Mouse (Mus musculus) left cerebral cortex, postnatal 25 days (tissue): ENCODE measurements around the gene Sema5a. TPM values are rescaled to one million over a fixed set of nuclear protein-coding genes. Genes with fewer than 3 reads are reported as not detected.

ENCODE experiments used
- DNase-seq, 2 experiments: peaks; one replicate each; pipeline ENCODE4 v3.0.0; 2022; ENCODE audit warnings: low spot score in 2 of 2, mixed read lengths in 1 of 2
- intact Hi-C: fragments of 180-260 bp; cut with DNase I; formaldehyde crosslinking; loops from one replicate; pipeline ENCODE4 v1.15.1; 2025
- total RNA-seq, 2 experiments: library from RNA; stranded (reverse); gene quantifications; 2 replicates each; pipeline ENCODE4 v1.2.3; 2021

Gene Sema5a
- total RNA-seq, 2 experiments from 2014 or later: 22.7 to 28.7 TPM

GRCm38 (mm10) chr15:32574327-32574726 is 329.7 kb downstream of the Sema5a start:
- no peak for DNase-seq
- intact Hi-C loops: no loop called here

- no peak for DNase-seq
- intact Hi-C loops: no loop called here
These were observed 330.6 kb downstream of the Sema5a start for GRCm38 (mm10) chr15:32575212-32575611.

- DNase-seq: no peak
- intact Hi-C loops: no loop called here
These were observed 334.7 kb downstream of the Sema5a start for GRCm38 (mm10) chr15:32579351-32579750.

- intact Hi-C loops: no loop called here
- no peak for DNase-seq
These were observed 346.0 kb downstream of the Sema5a start for GRCm38 (mm10) chr15:32590641-32591040.

DNA sequence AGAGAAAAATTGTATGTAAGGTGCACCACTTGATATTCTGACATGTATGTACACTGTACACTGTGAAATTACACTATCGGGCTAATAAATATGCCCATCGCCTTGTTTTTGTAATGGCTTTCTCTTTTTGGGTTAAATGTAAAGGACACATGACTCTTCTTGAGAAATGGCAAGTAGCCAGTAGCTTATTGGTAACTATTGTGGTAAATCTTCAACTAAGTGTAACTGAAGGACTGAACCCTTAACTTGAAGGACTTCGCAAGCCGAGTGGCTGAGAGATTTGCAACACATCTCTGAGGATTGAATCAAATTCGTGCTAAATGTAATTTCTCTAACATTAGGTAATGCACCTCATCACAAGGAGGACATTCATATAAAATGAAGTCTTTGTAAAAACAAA is 349.1 kb downstream of the Sema5a start:
- no peak for DNase-seq
- intact Hi-C loops: no loop called here

DNA sequence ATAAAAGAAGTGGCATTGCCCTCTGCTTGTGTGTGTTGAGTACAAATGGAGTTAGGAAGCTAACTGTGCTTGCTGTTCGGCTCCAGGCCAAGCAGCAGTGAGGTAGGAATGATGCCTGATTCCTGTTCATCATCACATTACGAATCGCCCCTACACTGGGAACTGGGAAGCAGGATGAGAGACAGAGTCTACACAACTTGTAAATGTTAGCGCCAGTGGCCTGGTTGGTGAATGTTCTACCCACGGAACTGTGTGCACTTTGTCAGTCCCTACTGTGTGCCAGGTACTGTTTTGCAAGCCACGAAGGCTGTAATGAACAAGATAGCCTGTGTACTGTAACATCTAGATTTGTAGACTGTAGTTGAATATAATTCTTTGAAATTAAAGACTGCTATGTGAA is 352.0 kb downstream of the Sema5a start:
- intact Hi-C loops: no loop called here

GRCm38 (mm10) chr15:32597189-32597588 is 352.6 kb downstream of the Sema5a start:
- peak in 1 of 2 experiments; percentile 8 for DNase-seq
- intact Hi-C loops: no loop called here

More for the DNA sequence above, 352.0 kb downstream of the Sema5a start:
- DNase-seq: no peak

GRCm38 (mm10) chr15:32607236-32607635 is 362.6 kb downstream of the Sema5a start:
- intact Hi-C loops: no loop called here
- DNase-seq: no peak

GRCm38 (mm10) chr15:32610776-32611175 is 366.2 kb downstream of the Sema5a start:
- DNase-seq: peak in 1 of 2 experiments; percentile 12
- intact Hi-C loops: no loop called here

GRCm38 (mm10) chr15:32611201-32611600 is 366.6 kb downstream of the Sema5a start:
- intact Hi-C loops: no loop called here
- no peak for DNase-seq

DNA sequence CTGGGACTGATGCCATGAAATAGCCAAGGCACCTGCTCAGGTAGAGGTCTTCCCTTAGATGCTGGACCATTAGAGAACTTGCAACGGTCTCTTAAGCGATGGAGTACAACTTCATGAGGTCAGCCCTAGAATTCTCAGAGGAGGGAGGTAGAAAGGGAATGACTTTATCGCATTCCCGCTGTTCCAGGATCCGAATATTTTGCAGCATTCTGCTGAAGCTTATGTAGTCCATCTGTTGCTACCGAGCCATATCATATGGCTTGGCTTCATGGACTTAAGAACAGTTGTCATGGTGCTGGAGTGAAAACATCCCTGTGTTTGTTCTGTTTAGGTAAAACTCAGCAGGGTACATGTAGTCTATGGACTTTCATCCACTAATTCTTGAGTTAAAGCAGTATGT is 369.1 kb downstream of the Sema5a start:
- intact Hi-C loops: no loop called here
- peak in 1 of 2 experiments; percentile 24 for DNase-seq

GRCm38 (mm10) chr15:32615773-32616172 is 371.2 kb downstream of the Sema5a start:
- DNase-seq: no peak
- intact Hi-C loops: no loop called here

GRCm38 (mm10) chr15:32619199-32619598 is 374.6 kb downstream of the Sema5a start:
- DNase-seq: no peak
- intact Hi-C loops: no loop called here

GRCm38 (mm10) chr15:32623037-32623739 is 378.6 kb downstream of the Sema5a start:
- no peak for DNase-seq

DNA sequence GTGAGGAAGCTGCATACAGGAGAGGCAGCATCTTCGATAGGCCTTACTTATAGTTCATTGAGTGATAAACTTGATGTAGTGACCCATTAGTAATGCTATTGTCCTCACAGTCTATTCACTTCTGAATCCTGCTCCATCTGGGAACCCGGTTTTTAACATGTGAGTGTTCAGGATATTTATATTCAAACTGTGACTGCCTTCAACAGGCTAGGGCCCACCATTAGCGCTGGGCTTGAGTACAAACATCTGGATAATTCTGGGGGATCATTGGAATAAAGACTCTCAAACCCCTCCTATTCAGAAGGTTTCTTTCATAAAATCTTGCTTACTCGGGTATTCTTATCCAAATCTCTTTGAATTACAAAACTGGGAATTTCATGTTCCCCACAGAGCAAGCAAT is 379.5 kb downstream of the Sema5a start:
- no peak for DNase-seq
- intact Hi-C loops: no loop called here

More at GRCm38 (mm10) chr15:32623037-32623739, 378.6 kb downstream of the Sema5a start:
- intact Hi-C loops: no loop called here

- no peak for DNase-seq
- intact Hi-C loops: no loop called here
These were observed 381.4 kb downstream of the Sema5a start for GRCm38 (mm10) chr15:32626031-32626430.

- intact Hi-C loops: no loop called here
- no peak for DNase-seq
These were observed 389.1 kb downstream of the Sema5a start for GRCm38 (mm10) chr15:32633713-32634112.

- intact Hi-C loops: no loop called here
- no peak for DNase-seq
These were observed 393.3 kb downstream of the Sema5a start for GRCm38 (mm10) chr15:32637879-32638278.

DNA sequence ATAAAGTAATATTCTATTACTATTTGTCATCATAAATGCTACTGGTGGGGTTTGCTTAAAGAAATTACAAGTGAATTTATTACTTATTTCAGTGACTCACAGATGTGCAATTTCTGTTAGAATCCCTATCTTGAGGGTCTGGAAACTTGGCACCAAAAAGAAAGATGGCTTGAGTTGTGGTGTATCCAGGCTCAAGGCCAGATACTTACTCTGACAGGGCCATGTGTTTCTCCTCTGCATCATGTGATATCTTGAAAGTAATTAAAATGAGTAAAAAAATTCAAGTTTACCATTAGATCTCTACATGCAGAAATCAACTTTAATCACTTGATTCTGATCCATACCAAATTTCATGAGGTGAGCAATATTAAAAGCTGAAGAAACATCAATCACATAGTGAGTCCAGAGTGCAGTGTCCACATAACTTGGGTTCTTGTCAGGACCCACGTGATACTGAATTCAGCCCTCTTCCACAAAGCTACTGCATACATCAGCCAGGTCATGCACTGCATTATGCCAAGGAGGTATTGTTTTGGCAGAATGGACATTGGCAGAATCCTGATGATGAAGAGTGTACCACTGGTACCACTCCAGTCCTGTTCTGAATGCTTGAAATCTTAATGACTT is 402.6 kb downstream of the Sema5a start:
- DNase-seq: no peak
- intact Hi-C loops: no loop called here

GRCm38 (mm10) chr15:32654046-32654445 is 409.4 kb downstream of the Sema5a start:
- DNase-seq: no peak
- intact Hi-C loops: no loop called here

DNA sequence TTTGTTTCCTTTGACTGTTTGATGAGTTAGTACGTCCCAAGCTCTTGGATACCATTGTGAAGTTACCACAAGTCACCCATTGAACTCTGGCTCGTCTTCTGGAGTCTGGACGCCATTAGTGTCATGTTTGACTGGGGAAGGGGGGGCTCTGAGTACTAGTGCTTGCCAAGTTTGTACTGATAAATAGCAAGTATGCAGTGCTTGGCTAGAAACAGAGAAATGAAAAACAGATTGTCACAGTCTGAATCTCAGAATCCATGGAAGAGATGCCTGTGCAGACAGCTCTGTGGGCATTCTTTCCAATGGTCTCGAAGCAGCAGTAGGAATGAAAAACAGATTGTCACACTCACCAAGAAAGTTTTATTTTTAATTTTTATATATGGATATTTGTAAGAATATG is 411.4 kb downstream of the Sema5a start:
- no peak for DNase-seq
- intact Hi-C loops: no loop called here
